Mouse (Mus musculus) CH12.LX (cell line): ENCODE results near the gene Psg20. TPM values are rescaled to one million over a fixed set of nuclear protein-coding genes. Genes with fewer than 3 reads are reported as not detected.

Experiments
- DNase-seq: peaks from one replicate; pipeline ENCODE4 v3.0.0-alpha.2; 2013; ENCODE audit errors: extremely low read depth
- H3K27ac ChIP-seq: 2 replicates; pipeline ENCODE4 v1.5.1; 2012; ENCODE audit warnings: low read depth, mild to moderate bottlenecking, control low read depth, moderate library complexity; ENCODE audit not compliant: insufficient read depth
- H3K27me3 ChIP-seq: replicated peaks from 2 replicates; pipeline ENCODE3; 2012; ENCODE audit warnings: inconsistent platforms
- H3K36me3 ChIP-seq, 2 experiments: replicated peaks in 1 of 2; 2 replicates each; pipeline versions ENCODE3 to v1.6.1; 2012; ENCODE audit warnings: inconsistent platforms in 1 of 2, low read length in 1 of 2, mild to moderate bottlenecking in 1 of 2, mixed read lengths in 1 of 2, moderate library complexity in 1 of 2; ENCODE audit not compliant: control insufficient read depth in 1 of 2, insufficient read depth in 1 of 2
- H3K4me1 ChIP-seq, 2 experiments: 2 replicates each; pipeline ENCODE4 v1.6.1; 2012; ENCODE audit warnings: inconsistent platforms in 1 of 2, moderate library complexity in 1 of 2; ENCODE audit not compliant: insufficient read depth in 2 of 2, control insufficient read depth in 1 of 2
- H3K4me2 ChIP-seq: 2 replicates; pipeline ENCODE4 v1.6.1; 2012; ENCODE audit warnings: low read depth, mild to moderate bottlenecking, control low read depth; ENCODE audit not compliant: poor library complexity, insufficient read depth, severe bottlenecking
- H3K4me3 ChIP-seq, 3 experiments: fragments of 150-350 bp in 1 of 3; sonication (generic) in 1 of 3; replicated peaks in 1 of 3; 2 replicates each; pipeline versions ENCODE3 to v1.5.1; 2011 to 2012; ENCODE audit warnings: low read depth in 2 of 3, low read length in 2 of 3, mild to moderate bottlenecking in 2 of 3, moderate library complexity in 2 of 3, control low read depth in 1 of 3, improper control_type of control experiment in 1 of 3, inconsistent platforms in 1 of 3, mixed read lengths in 1 of 3; ENCODE audit not compliant: poor library complexity in 1 of 3
- H3K79me2 ChIP-seq: replicated peaks from 2 replicates; pipeline ENCODE4 v1.6.1; 2012; ENCODE audit warnings: mild to moderate bottlenecking, moderate library complexity; ENCODE audit not compliant: control insufficient read depth, poor library complexity, insufficient read depth, severe bottlenecking; ENCODE audit errors: extremely low read depth
- H3K9ac ChIP-seq: 2 replicates; pipeline ENCODE4 v1.6.1; 2012; ENCODE audit warnings: low read depth, mild to moderate bottlenecking, control low read depth, moderate library complexity; ENCODE audit not compliant: insufficient read depth
- H3K9me3 ChIP-seq: replicated peaks from 2 replicates; pipeline ENCODE3; 2012; ENCODE audit warnings: low read length, inconsistent platforms, mixed read lengths
- BHLHE40 ChIP-seq: IDR thresholded peaks from 2 replicates; pipeline ENCODE4 v1.6.1; 2011; ENCODE audit warnings: mild to moderate bottlenecking, low read depth, low read length, improper control_type of control experiment
- CHD1 ChIP-seq: IDR thresholded peaks from 2 replicates; pipeline ENCODE4 v1.6.1; 2012; ENCODE audit warnings: low read depth, low read length, improper control_type of control experiment, inconsistent platforms
- CHD2 ChIP-seq: IDR thresholded peaks from 2 replicates; pipeline ENCODE4 v1.6.1; 2011; ENCODE audit warnings: low read length, improper control_type of control experiment
- CTCF ChIP-seq, 2 experiments: IDR thresholded peaks in 1 of 2; conservative IDR thresholded peaks in 1 of 2; 2 replicates each; pipeline ENCODE4 v1.5.1; 2011 to 2012; ENCODE audit warnings: low read depth in 2 of 2, low read length in 2 of 2, improper control_type of control experiment in 1 of 2, inconsistent platforms in 1 of 2, mild to moderate bottlenecking in 1 of 2, moderate library complexity in 1 of 2
- E2F4 ChIP-seq: IDR thresholded peaks from 2 replicates; pipeline ENCODE4 v1.6.1; 2011; ENCODE audit warnings: low read depth, low read length, improper control_type of control experiment; ENCODE audit not compliant: insufficient replicate concordance
- ELF1 ChIP-seq: IDR thresholded peaks from 2 replicates; pipeline ENCODE4 v1.6.1; 2014; ENCODE audit warnings: low read depth, mild to moderate bottlenecking, inconsistent platforms, low read length, improper control_type of control experiment
- EP300 ChIP-seq: IDR thresholded peaks from 2 replicates; pipeline ENCODE4 v1.6.1; 2011; ENCODE audit warnings: low read length, improper control_type of control experiment
- ETS1 ChIP-seq: conservative IDR thresholded peaks from 2 replicates; pipeline ENCODE4 v1.6.1; 2012; ENCODE audit warnings: low read depth, mild to moderate bottlenecking, inconsistent platforms, low read length, improper control_type of control experiment, moderate library complexity
- GABPA ChIP-seq: IDR thresholded peaks from 2 replicates; pipeline ENCODE4 v1.6.1; 2012; ENCODE audit warnings: low read depth, low read length, improper control_type of control experiment, inconsistent platforms; ENCODE audit not compliant: insufficient replicate concordance
- JUND ChIP-seq: conservative IDR thresholded peaks from 2 replicates; pipeline ENCODE4 v1.6.1; 2011; ENCODE audit warnings: low read depth, low read length, improper control_type of control experiment
- KAT2A ChIP-seq: IDR thresholded peaks from 2 replicates; pipeline ENCODE4 v1.6.1; 2012; ENCODE audit warnings: low read length, improper control_type of control experiment, inconsistent platforms; ENCODE audit not compliant: insufficient replicate concordance
- MAFK ChIP-seq: IDR thresholded peaks from 2 replicates; pipeline ENCODE4 v1.6.1; 2011; ENCODE audit warnings: low read length, improper control_type of control experiment; ENCODE audit not compliant: insufficient replicate concordance
- MAX ChIP-seq: IDR thresholded peaks from 2 replicates; pipeline ENCODE4 v1.6.1; 2011; ENCODE audit warnings: low read length, improper control_type of control experiment
- MAZ ChIP-seq: IDR thresholded peaks from 2 replicates; pipeline ENCODE4 v1.6.1; 2012; ENCODE audit warnings: low read depth, mild to moderate bottlenecking, inconsistent platforms, low read length, improper control_type of control experiment, moderate library complexity
- MXI1 ChIP-seq: IDR thresholded peaks from 2 replicates; pipeline ENCODE4 v1.6.1; 2011; ENCODE audit warnings: mild to moderate bottlenecking, low read depth, low read length, improper control_type of control experiment
- MYC ChIP-seq: IDR thresholded peaks from 2 replicates; pipeline ENCODE4 v1.6.1; 2011; ENCODE audit warnings: low read depth, mild to moderate bottlenecking, improper control_type of control experiment, low read length
- NELFE ChIP-seq: IDR thresholded peaks from 2 replicates; pipeline ENCODE4 v1.6.1; 2011; ENCODE audit warnings: low read depth, low read length, improper control_type of control experiment
- PAX5 ChIP-seq: IDR thresholded peaks from 2 replicates; pipeline ENCODE4 v1.6.1; 2012; ENCODE audit warnings: low read length, inconsistent platforms, mixed read lengths
- POLR2AphosphoS2 ChIP-seq: IDR thresholded peaks from 2 replicates; pipeline ENCODE4 v1.6.1; 2011; ENCODE audit warnings: low read depth, low read length, improper control_type of control experiment
- RCOR1 ChIP-seq: conservative IDR thresholded peaks from 2 replicates; pipeline ENCODE4 v1.6.1; 2012; ENCODE audit warnings: low read depth, mild to moderate bottlenecking, inconsistent platforms, low read length, improper control_type of control experiment
- SIN3A ChIP-seq: IDR thresholded peaks from 2 replicates; pipeline ENCODE4 v1.6.1; 2012; ENCODE audit warnings: low read length, improper control_type of control experiment, inconsistent platforms
- TBP ChIP-seq: conservative IDR thresholded peaks from 2 replicates; pipeline ENCODE4 v1.6.1; 2011; ENCODE audit warnings: low read depth, low read length, improper control_type of control experiment
- UBTF ChIP-seq: IDR thresholded peaks from 2 replicates; pipeline ENCODE4 v1.6.1; 2012; ENCODE audit warnings: low read depth, mild to moderate bottlenecking, inconsistent platforms, low read length, improper control_type of control experiment, moderate library complexity
- USF1 ChIP-seq: IDR thresholded peaks from 2 replicates; pipeline ENCODE4 v1.6.1; 2014; ENCODE audit warnings: low read depth, mild to moderate bottlenecking, inconsistent platforms, low read length, improper control_type of control experiment
- USF2 ChIP-seq: conservative IDR thresholded peaks from 2 replicates; pipeline ENCODE4 v1.6.1; 2011; ENCODE audit warnings: low read depth, low read length, improper control_type of control experiment
- ZKSCAN1 ChIP-seq: IDR thresholded peaks from 2 replicates; pipeline ENCODE4 v1.6.1; 2012; ENCODE audit warnings: low read depth, inconsistent platforms, low read length, improper control_type of control experiment, borderline replicate concordance
- dilution Hi-C: fragments of 300-500 bp; cut with MboI; formaldehyde crosslinking; loops from 2 replicates; pipeline ENCODE4 v1.14.3; 2020; ENCODE audit warnings: low sequenced_read_pairs; ENCODE audit not compliant: extremely low pct_unique_long_range_greater_than_20kb, extremely low pct_ligation_motif_present
- in situ Hi-C: fragments of 300-500 bp; cut with MboI; formaldehyde crosslinking; loops from 3 replicates; pipeline ENCODE4 v1.14.3; 2019; ENCODE audit warnings: low sequenced_read_pairs, low pct_ligation_motif_present, low pct_unique_long_range_greater_than_20kb, mixed read lengths
- polyA plus RNA-seq: library from polyadenylated mRNA; unstranded; fragments of >175 nt; gene quantifications from 2 replicates; pipeline ENCODE4 v1.2.1, GENCODE M21; 2012; ENCODE audit warnings: low read depth; ENCODE audit not compliant: insufficient read length
- total RNA-seq, 2 experiments: library from RNA; depleted of rRNA; stranded (reverse); fragments of 300-350 nt in 1 of 2; fragments of >200 nt in 1 of 2; gene quantifications; 2 replicates each; pipeline ENCODE4 v1.2.3; 2012 to 2014

The Psg20 gene
- total and polyA plus RNA-seq, 3 experiments: not detected

DNA sequence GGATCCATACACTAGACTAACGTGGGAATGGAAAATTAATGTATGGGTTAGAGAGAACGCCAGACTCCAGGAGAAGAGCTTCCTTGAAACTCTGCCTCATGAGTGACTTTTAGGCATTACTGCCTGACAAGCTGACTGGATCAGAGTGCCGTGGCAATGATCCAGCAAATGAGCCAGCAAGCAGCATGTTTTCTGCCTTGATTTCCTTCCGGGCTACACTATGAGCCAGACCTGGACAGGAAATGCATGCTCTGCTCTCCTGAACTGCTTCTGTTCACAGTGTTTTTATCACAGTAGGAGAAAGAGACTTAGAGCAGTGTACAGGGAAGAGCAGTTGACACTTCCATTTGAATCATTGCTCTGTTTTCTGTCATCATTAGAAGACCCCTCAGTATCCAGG lies 29.6 kb upstream of the Psg20 start:
- Histone ChIP-seq H3K27ac (no peak overlapping the region), H3K4me3 (no peak overlapping the region), H3K9ac (no peak overlapping the region), H3K9me3 (no peaks in the 10 kb centered on the region), H3K4me1 (no peaks in the 10 kb centered on the region), H3K79me2 (no peaks in the 10 kb centered on the region), H3K4me2 (no peak overlapping the region), H3K27me3 (peaks cover 38% of the 10 kb centered on the region), H3K36me3 (no peaks in the 10 kb centered on the region)
- TF ChIP-seq NELFE (no peak), MYC (no peak), ZKSCAN1 (no peak), GABPA (no peak), JUND (no peak), CTCF (conservative IDR thresholded peaks at IDR 0.05 in 1 of 2, IDR thresholded peaks at IDR 0.05 in 1 of 2; ENCODE audit: low read depth in 2 of 2, low read length in 2 of 2) (no peak), KAT2A (no peak), EP300 (no peak), MAFK (no peak), SIN3A (no peak), POLR2AphosphoS2 (no peak), MXI1 (no peak), ELF1 (no peak), MAZ (no peak), ETS1 (no peak), USF2 (no peak), E2F4 (no peak), PAX5 (no peak)
- in situ Hi-C loops (no loop called here), dilution Hi-C loops (no loop called here)
- DNase-seq: no peak

DNA sequence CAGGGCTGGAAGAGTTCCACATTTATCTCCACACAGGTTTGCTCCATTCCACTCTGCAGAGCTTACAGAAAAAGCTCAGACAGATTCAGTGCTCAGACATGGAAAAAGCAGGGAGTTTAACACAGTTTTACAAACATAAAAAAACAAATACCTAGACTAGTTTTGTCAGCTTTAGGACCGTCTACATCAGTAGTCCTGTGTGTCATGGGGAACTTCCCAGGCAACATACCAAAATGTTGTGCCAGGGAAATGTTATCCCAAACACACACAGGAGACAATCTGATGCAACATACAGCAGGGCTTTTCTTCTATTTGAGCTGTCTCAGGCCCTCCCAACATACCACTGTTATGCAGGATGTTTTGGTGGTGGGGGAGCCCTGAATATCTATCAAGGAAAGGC lies 24.9 kb upstream of the Psg20 start:
- Histone ChIP-seq H3K79me2 (no peaks in the 10 kb centered on the region), H3K27me3 (peaks cover 15% of the 10 kb centered on the region), H3K9me3 (no peaks in the 10 kb centered on the region), H3K4me1 (no peaks in the 10 kb centered on the region), H3K4me3 (no peak overlapping the region), H3K4me2 (no peak overlapping the region), H3K9ac (no peak overlapping the region), H3K36me3 (no peaks in the 10 kb centered on the region), H3K27ac (no peak overlapping the region)
- DNase-seq: no peak
- dilution Hi-C loops: no loop called here
- in situ Hi-C loops: no loop called here
- no peak for TF ChIP-seq CHD1
- no peak for TF ChIP-seq UBTF
- no peak for TF ChIP-seq KAT2A
- no peak for TF ChIP-seq CHD2
- no peak for TF ChIP-seq BHLHE40
- no peak for TF ChIP-seq RCOR1
- no peak for TF ChIP-seq MYC
- TF ChIP-seq MAX: no peak
- TF ChIP-seq MXI1: no peak
- TF ChIP-seq ETS1: no peak
- TF ChIP-seq USF1: no peak
- no peak for TF ChIP-seq ZKSCAN1
- no peak for TF ChIP-seq USF2
- no peak for TF ChIP-seq SIN3A
- no peak for TF ChIP-seq TBP
